Mouse (Mus musculus) forebrain, embryonic 11.5 days (tissue): Measurements from ENCODE around the gene Lipe. TPM values are rescaled to one million over a fixed set of nuclear protein-coding genes. Genes with fewer than 3 reads are reported as not detected.
A peak's percentile ranks its signal among the peaks of the same experiment; 100 is the strongest.

Experiments used
- ATAC-seq: fragments of 200-750 bp; cut with Nextera tagmentation; replicated peaks from 2 replicates; pipeline ENCODE4 v1.8.0; 2017; ENCODE audit warnings: moderate TSS enrichment; ENCODE audit not compliant: low FRiP score
- DNase-seq: peaks from one replicate; pipeline ENCODE4 v3.0.0-alpha.2; 2017; ENCODE audit warnings: low spot score
- H3K27ac ChIP-seq: fragments of 300-500 bp; sonication (generic); 2 replicates; pipeline ENCODE4 v1.5.1; 2014; ENCODE audit warnings: low read depth, low read length
- H3K27me3 ChIP-seq: fragments of 300-500 bp; sonication (generic); 2 replicates; pipeline ENCODE4 v1.6.1; 2014; ENCODE audit warnings: mild to moderate bottlenecking, low read length, mixed read lengths; ENCODE audit not compliant: control insufficient read depth, insufficient read depth
- H3K36me3 ChIP-seq: fragments of 300-500 bp; sonication (generic); 2 replicates; pipeline ENCODE4 v1.6.1; 2014; ENCODE audit warnings: mild to moderate bottlenecking, low read length, moderate library complexity, mixed read lengths; ENCODE audit not compliant: control insufficient read depth, insufficient read depth
- H3K4me1 ChIP-seq: fragments of 300-500 bp; sonication (generic); replicated peaks from 2 replicates; pipeline ENCODE4 v1.6.1; 2014; ENCODE audit warnings: low read length, mixed read lengths; ENCODE audit not compliant: control insufficient read depth, insufficient read depth
- H3K4me2 ChIP-seq: fragments of 300-500 bp; sonication (generic); 2 replicates; pipeline ENCODE4 v1.6.1; 2014; ENCODE audit warnings: low read depth, mild to moderate bottlenecking, low read length, moderate library complexity, mixed read lengths; ENCODE audit not compliant: severe bottlenecking
- H3K4me3 ChIP-seq: fragments of 300-500 bp; sonication (generic); 2 replicates; pipeline ENCODE4 v1.5.1; 2014; ENCODE audit warnings: low read depth, low read length
- H3K9ac ChIP-seq: fragments of 300-500 bp; sonication (generic); 2 replicates; pipeline ENCODE4 v1.6.1; 2014; ENCODE audit warnings: low read length
- H3K9me3 ChIP-seq: fragments of 300-500 bp; sonication (generic); 2 replicates; pipeline ENCODE4 v1.6.1; 2016; ENCODE audit warnings: low read length, mixed read lengths; ENCODE audit not compliant: control insufficient read depth
- WGBS: fragments of 180-500 bp; shearing (Covaris S2); extraction: QIAGEN DNeasy Blood & Tissue Kit; methylation state at CpG from one replicate; pipeline ENCODE4 v1.1.7; 2014; 5-methylcytosine and 5-hydroxymethylcytosine counted together
- polyA plus RNA-seq: library from polyadenylated mRNA; unstranded; fragments of >200 nt; fragmentation: Nextera tagmentation; extraction: Ambion mirVana; gene quantifications from 2 replicates; pipeline ENCODE4 v1.2.1, GENCODE M21; 2014

Lipe gene
- polyA plus RNA-seq, 1 experiment from 2014 or later: 3.0 TPM

GRCm38 (mm10) chr7:25339329-25339728, 59.2 kb downstream of the Lipe start:
- no peak overlapping the region for H3K9ac ChIP-seq
- no peak overlapping the region for H3K27ac ChIP-seq
- H3K36me3 ChIP-seq: no peaks in the 10 kb centered on the region; the same call in 1 of the 2 replicates
- no peaks in the 10 kb centered on the region for H3K4me1 ChIP-seq
- no peaks in the 10 kb centered on the region for H3K9me3 ChIP-seq
- no peak overlapping the region for H3K4me2 ChIP-seq
- DNase-seq: no peak
- H3K27me3 ChIP-seq: no peaks in the 10 kb centered on the region
- H3K4me3 ChIP-seq: no peak overlapping the region
- ATAC-seq: no peak
- WGBS: 89% methylated on average over 9 of the region's 9 CpGs

GRCm38 (mm10) chr7:25334472-25334871, 64.0 kb downstream of the Lipe start:
- Histone ChIP-seq H3K4me2 (no peak overlapping the region), H3K36me3 (no peaks in the 10 kb centered on the region; the same call in 1 of the 2 replicates), H3K9me3 (no peaks in the 10 kb centered on the region), H3K4me3 (no peak overlapping the region), H3K27me3 (no peaks in the 10 kb centered on the region), H3K27ac (no peak overlapping the region), H3K9ac (no peak overlapping the region), H3K4me1 (no peaks in the 10 kb centered on the region)
- WGBS: 79% methylated on average over 12 of the region's 12 CpGs
- ATAC-seq: no peak
- DNase-seq: no peak

GRCm38 (mm10) chr7:25333596-25334307, 64.8 kb downstream of the Lipe start:
- Histone ChIP-seq H3K27ac (no peak overlapping the region), H3K36me3 (no peaks in the 10 kb centered on the region; the same call in 1 of the 2 replicates), H3K27me3 (no peaks in the 10 kb centered on the region), H3K4me3 (no peak overlapping the region), H3K9me3 (no peaks in the 10 kb centered on the region), H3K9ac (no peak overlapping the region), H3K4me1 (no peaks in the 10 kb centered on the region), H3K4me2 (no peak overlapping the region)
- ATAC-seq (peak; percentile 72), DNase-seq (peak; percentile 88)
- 42% methylated on average over 16 of the region's 16 CpGs for WGBS

Other genes with a start within 250 kb of the Lipe start
- 16.8 and 19.9 TPM in 2 replicates for gene Pou2f2, start 219.0 kb downstream of the Lipe start, polyA plus RNA-seq
- 11.2 TPM in 2 replicates for gene Dedd2, start 178.1 kb downstream of the Lipe start, polyA plus RNA-seq
- gene Zfp526, start 177.3 kb downstream of the Lipe start, polyA plus RNA-seq: 3.5 and 3.8 TPM in 2 replicates
- 14.0 and 16.6 TPM in 2 replicates for gene Gsk3a, start 160.9 kb downstream of the Lipe start, polyA plus RNA-seq
- gene Erf, start 147.9 kb downstream of the Lipe start, polyA plus RNA-seq: 14.6 and 17.5 TPM in 2 replicates
- 40.3 and 44.2 TPM in 2 replicates for gene Cic, start 131.0 kb downstream of the Lipe start, polyA plus RNA-seq
- gene Pafah1b3, start 100.7 kb downstream of the Lipe start, polyA plus RNA-seq: 298 and 321 TPM in 2 replicates
- 1.1 and 1.7 TPM in 2 replicates for gene Prr19, start 97.3 kb downstream of the Lipe start, polyA plus RNA-seq
- 6.7 and 7.7 TPM in 2 replicates for gene Tmem145, start 92.6 kb downstream of the Lipe start, polyA plus RNA-seq
- 13.8 and 14.6 TPM in 2 replicates for gene Megf8, start 81.5 kb downstream of the Lipe start, polyA plus RNA-seq
- gene Cnfn, start 29.0 kb downstream of the Lipe start, polyA plus RNA-seq: 0.28 TPM in 1 of 2 replicates, not detected in the other
- 0.69 TPM in 1 of 2 replicates, not detected in the other for gene Cxcl17, start 14.2 kb upstream of the Lipe start, polyA plus RNA-seq
- 0.51 and 0.81 TPM in 2 replicates for gene Ceacam1, start 78.9 kb upstream of the Lipe start, polyA plus RNA-seq
- gene Ceacam2, start 141.1 kb upstream of the Lipe start, polyA plus RNA-seq: 0.13 TPM in 1 of 2 replicates, not detected in the other
- not detected in 2 replicates for gene Erich4, start 217.2 kb upstream of the Lipe start, polyA plus RNA-seq
- gene Dmac2, start 220.7 kb upstream of the Lipe start, polyA plus RNA-seq: 22.2 and 23.4 TPM in 2 replicates
- 0.29 and 0.99 TPM in 2 replicates for gene B3gnt8, start 227.9 kb upstream of the Lipe start, polyA plus RNA-seq